Mouse (Mus musculus): ENCODE results near the gene Gm12216.

Gene Gm12216

GRCm38 (mm10) chr11:53821945-53822338 is 37.1 kb downstream of the Gm12216 start:
- in situ Hi-C loops (cut with MseI, MboI): no loop called here

GRCm38 (mm10) chr11:53821230-53821944 is 37.7 kb downstream of the Gm12216 start:
- in situ Hi-C loops (cut with MseI, MboI): no loop called here

- in situ Hi-C loops (cut with MseI, MboI): no loop called here
Observed at GRCm38 (mm10) chr11:53820516-53821170, 38.4 kb downstream of the Gm12216 start.

GRCm38 (mm10) chr11:53819511-53819910 is 39.5 kb downstream of the Gm12216 start:
- in situ Hi-C loops (cut with MseI, MboI): no loop called here

GRCm38 (mm10) chr11:53818794-53819193 is 40.3 kb downstream of the Gm12216 start:
- in situ Hi-C loops (cut with MseI, MboI): no loop called here

GRCm38 (mm10) chr11:53816841-53817375 is 42.1 kb downstream of the Gm12216 start:
- in situ Hi-C loops (cut with MseI, MboI): no loop called here

GRCm38 (mm10) chr11:53814810-53815209 is 44.2 kb downstream of the Gm12216 start:
- in situ Hi-C loops (cut with MseI, MboI): no loop called here

- in situ Hi-C loops (cut with MseI, MboI): no loop called here
Observed at GRCm38 (mm10) chr11:53813001-53813868, 45.8 kb downstream of the Gm12216 start.

GRCm38 (mm10) chr11:53811312-53811711 is 47.7 kb downstream of the Gm12216 start:
- in situ Hi-C loops (cut with MseI, MboI): no loop called here

- in situ Hi-C loops (cut with MseI, MboI): no loop called here
Observed at GRCm38 (mm10) chr11:53810749-53811148, 48.3 kb downstream of the Gm12216 start.

GRCm38 (mm10) chr11:53810156-53810555 is 48.9 kb downstream of the Gm12216 start:
- in situ Hi-C loops (cut with MseI, MboI): no loop called here

GRCm38 (mm10) chr11:53809354-53809753 is 49.7 kb downstream of the Gm12216 start:
- in situ Hi-C loops (cut with MseI, MboI): no loop called here

GRCm38 (mm10) chr11:53805786-53806185 is 53.3 kb downstream of the Gm12216 start:
- in situ Hi-C loops (cut with MseI, MboI): no loop called here

GRCm38 (mm10) chr11:53804569-53805344 is 54.3 kb downstream of the Gm12216 start:
- in situ Hi-C loops (cut with MseI, MboI): no loop called here

GRCm38 (mm10) chr11:53803494-53803893 is 55.6 kb downstream of the Gm12216 start:
- in situ Hi-C loops (cut with MseI, MboI): no loop called here

GRCm38 (mm10) chr11:53803093-53803492 is 56.0 kb downstream of the Gm12216 start:
- in situ Hi-C loops (cut with MseI, MboI): no loop called here

GRCm38 (mm10) chr11:53800975-53801374 is 58.1 kb downstream of the Gm12216 start:
- in situ Hi-C loops (cut with MseI, MboI): no loop called here

- in situ Hi-C loops (cut with MseI, MboI): no loop called here
Observed at GRCm38 (mm10) chr11:53800036-53800435, 59.0 kb downstream of the Gm12216 start.

GRCm38 (mm10) chr11:53798041-53798711 is 60.9 kb downstream of the Gm12216 start:
- in situ Hi-C loops (cut with MseI, MboI): no loop called here

- in situ Hi-C loops (cut with MseI, MboI): no loop called here
Observed at GRCm38 (mm10) chr11:53797386-53797920, 61.6 kb downstream of the Gm12216 start.
